Mouse (Mus musculus) cerebellum, adult 8-10 months (tissue): ENCODE measurements around the gene Gspt2.
"Not testable (repeated sequence)": the region's sequence is repeated elsewhere in the genome, so short reads cannot be mapped to it uniquely, and the experiment has no call there.

ENCODE experiments used
- DNase-seq: peaks from one replicate; pipeline ENCODE4 v3.0.0; 2022

The Gspt2 gene

GRCm38 (mm10) chrX:94635961-94636563 is at the start of gene Gspt2:
Gene Gspt2, plus strand, starts transcription at chrX:94636069.
- peak; percentile 45 for DNase-seq

DNA sequence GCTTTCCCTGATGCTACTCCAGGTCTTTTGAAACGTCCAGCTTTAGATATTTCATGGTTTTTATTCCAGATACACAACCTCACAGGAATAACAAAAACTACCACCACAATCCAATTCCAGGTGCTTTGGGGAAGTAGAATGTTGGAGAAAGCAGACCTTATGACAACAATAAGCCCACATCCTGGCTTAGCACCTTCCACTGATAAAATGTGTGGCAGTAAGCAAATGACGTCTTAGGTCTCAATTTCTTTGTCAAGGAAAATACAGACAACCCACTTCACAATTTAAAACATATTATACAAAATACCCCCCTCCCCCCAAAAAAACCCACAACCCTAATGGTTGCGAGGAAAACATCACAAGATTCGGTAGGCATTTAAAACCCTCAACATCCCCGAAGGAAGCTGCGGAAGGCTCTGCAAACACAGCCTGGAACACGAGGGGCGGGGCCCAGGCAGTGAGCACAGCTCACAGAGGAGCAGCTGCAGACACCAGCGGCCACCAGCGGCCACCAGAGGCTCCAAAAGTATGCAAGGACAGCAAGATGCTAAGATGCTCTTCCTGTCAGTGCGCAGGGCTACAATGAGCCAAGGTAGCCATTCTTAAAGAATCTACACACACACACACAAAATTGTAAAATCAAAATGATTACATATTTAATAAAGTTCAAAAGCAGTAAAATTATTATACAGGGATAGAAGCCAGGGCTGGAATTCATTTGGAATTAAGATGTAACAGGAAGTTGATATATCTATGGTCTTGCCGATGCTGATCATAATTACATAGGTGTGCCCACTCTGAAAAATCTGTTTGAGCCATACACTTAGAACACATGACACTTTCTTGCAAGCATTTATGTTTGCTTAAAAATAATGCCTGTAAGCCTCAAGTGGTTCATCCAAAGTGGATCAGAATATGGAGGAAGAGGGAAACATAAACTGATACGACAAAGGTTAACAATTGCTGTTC is 10.8 kb upstream of the Gspt2 start:
- DNase-seq: no peak

DNA sequence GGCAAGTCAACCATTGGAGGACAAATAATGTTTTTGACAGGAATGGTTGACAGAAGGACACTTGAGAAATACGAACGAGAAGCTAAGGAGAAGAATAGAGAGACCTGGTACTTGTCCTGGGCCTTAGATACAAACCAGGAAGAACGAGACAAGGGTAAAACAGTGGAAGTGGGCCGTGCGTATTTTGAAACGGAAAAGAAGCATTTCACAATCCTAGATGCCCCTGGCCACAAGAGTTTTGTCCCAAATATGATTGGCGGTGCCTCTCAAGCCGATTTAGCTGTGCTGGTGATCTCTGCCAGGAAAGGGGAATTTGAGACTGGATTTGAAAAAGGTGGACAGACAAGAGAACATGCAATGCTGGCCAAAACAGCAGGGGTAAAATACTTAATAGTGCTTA is 1.0 kb downstream of the Gspt2 start:
- no peak for DNase-seq

DNA sequence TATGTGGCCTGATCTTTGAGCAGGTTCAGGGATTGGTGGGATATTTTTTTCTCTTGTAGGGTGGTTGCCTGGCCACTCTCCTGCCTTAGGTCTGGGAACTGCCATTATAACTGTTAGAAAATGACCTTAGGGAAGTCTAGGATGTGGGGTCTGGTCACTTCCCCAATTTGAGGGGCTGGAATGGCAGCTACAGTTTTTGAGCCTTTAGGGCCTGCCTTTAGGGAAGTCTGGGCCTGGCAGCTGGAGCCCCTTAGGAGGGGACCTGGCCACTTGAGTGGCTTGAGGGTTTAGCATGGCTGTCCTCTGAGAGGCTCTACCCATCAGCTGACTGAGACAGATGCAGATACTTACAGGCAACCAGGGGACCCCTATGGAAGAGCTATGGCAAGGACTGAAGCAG is 12.7 kb downstream of the Gspt2 start:
- no peak for DNase-seq

DNA sequence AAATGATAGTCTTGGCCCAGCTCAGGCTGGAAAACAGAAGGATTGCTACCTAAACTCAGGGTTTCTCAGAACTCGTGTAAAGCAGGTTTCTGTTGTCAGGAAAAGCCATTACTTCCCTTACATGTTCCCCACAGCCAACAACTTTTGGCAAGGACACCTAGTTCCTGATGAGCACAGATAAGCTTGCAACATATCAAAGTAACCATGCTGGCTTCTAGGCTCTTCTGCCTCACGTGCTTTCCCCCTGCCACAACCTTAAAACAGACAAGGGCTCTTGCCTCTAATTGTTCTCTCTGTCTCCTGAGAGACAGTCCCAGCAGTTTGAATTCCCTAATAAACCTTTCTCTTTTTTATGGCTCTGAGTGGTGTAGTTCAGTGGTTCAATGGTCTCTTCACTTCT is 21.9 kb downstream of the Gspt2 start:
- no peak for DNase-seq

- no peak for DNase-seq
Observed at GRCm38 (mm10) chrX:94670814-94671213, 34.9 kb downstream of the Gspt2 start.

DNA sequence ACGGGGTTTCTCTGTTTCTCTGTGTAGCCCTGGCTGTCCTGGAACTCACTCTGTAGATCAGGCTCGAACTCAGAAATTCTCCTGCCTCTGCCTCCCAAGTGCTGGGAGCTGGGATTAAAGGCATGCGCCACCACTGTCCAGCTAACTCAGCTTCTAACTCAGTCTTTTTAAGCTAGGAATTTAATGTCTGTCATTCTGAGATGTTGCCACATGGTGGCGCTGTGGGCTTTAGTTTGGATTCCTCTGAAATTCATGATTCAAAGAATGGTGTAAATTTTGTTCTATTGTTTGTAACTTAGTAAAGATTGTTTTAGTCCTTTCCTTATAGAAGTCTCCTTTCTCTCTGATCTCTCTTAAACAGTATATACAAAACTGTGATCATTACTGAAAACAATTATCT is 39.1 kb downstream of the Gspt2 start:
- DNase-seq: peak; percentile 22

DNA sequence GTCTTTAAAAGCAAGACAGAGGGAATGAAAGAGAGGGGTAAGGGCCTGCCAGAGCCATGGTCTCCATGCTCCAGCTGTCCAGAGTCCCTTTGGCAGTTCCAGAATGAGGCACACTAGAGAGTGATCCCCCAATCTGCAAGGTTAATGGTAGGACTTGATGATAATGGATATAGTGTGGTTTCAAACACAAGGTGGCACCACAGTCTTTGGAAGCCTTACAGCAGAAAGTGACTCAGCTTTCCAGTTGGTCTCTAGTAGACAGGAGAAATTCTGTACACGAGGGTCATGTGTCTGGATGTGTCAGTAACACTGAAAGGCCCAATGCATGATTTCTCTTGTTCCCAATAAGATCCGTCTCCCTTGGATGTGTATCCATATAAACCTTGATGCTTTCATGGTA is 45.7 kb downstream of the Gspt2 start:
- not testable (repeated sequence) for DNase-seq

DNA sequence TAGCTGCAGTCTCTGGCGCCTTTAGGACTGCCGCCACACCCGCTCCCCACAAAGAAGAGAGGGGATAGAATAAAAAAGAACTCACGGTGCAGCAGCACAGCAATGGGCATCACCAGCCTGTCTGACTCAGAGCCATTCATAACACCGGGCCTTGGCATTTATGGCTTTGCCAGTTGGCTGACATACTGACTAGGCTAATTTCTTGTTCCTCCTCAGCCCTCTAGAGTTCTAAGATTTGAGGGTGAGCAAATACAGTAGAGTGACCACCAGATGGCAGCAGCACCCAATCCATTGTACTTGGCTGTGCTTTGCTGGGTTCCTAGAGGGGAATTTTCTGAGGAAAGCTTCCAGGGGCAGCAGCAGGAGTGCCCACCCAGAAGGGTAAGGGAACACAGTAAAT is 53.7 kb downstream of the Gspt2 start:
- peak; percentile 18 for DNase-seq
